Mouse (Mus musculus): Measurements from ENCODE around the gene Zfp418. TPM values are rescaled to one million over a fixed set of nuclear protein-coding genes. Genes with fewer than 3 reads are reported as not detected.
"Not testable (repeated sequence)": the region's sequence is repeated elsewhere in the genome, so short reads cannot be mapped to it uniquely, and the experiment has no call there.

The Zfp418 gene
- polyA plus RNA-seq, 1 experiment from 2014 or later: 0.30 TPM

DNA sequence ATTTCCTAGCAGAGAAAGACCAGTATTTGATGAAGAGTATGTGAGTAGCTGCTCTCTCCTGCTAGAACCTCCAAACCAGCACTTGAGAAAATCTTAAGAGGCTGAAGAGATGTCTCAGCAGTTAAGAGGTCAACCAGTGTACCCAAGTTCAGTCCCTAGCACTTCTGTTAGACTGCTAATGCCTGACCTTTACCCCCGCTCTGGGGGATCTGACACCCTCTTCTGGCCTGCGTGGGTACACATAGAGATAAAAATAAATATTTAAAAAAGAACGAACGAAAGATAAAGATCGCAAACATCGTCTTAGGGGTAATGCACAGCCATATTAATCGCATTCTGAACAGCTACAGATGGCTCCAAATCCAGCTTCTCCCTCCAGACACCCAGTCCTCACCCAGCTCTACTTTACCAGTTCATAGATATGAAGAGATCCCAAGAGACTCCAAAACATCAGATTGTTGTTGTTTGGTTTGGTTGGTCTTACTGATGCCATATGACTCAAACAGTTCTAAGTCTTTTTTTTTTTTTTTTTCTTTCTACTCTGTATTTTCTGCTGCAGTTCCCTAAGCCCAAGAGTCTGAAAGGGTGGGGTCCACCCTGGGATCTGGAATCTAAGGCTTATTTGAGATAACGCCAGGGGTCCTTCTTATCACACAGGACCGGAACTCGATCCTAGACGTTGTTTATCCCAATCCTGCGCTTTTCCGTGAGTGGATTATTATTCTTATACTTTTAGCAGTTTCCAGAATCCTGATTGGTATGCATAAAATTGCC, 16.5 kb downstream of the Zfp418 start:
- ATAC-seq (ENCODE audit: low read depth): peak; percentile 33
- peaks cover 5% of the 10 kb centered on the region; the same call in 1 of the 2 replicates for H3K4me1 ChIP-seq (ENCODE audit: control insufficient read depth, low read depth, low read length)
- no peak overlapping the region for H3K27ac ChIP-seq (ENCODE audit: low read length)
- H3K4me2 ChIP-seq (ENCODE audit: low read depth, low read length): peak overlapping the region; percentile 61
- H3K36me3 ChIP-seq (ENCODE audit: control insufficient read depth, insufficient read depth): no peaks in the 10 kb centered on the region
- H3K27me3 ChIP-seq (ENCODE audit: control insufficient read depth, insufficient read depth, low read depth, low read length): no peaks in the 10 kb centered on the region
- no peaks in the 10 kb centered on the region for H3K9me3 ChIP-seq (replicated peaks; ENCODE audit: control insufficient read depth, low read length)
- H3K9ac ChIP-seq (ENCODE audit: low read depth, low read length): no peak overlapping the region; the same call in 1 of the 2 replicates
- WGBS (ENCODE audit: insufficient replicate concordance): 16% methylated on average over 13 of the region's 13 CpGs
- H3K4me3 ChIP-seq (ENCODE audit: low read depth, low read length): peak overlapping the region; percentile 63

DNA sequence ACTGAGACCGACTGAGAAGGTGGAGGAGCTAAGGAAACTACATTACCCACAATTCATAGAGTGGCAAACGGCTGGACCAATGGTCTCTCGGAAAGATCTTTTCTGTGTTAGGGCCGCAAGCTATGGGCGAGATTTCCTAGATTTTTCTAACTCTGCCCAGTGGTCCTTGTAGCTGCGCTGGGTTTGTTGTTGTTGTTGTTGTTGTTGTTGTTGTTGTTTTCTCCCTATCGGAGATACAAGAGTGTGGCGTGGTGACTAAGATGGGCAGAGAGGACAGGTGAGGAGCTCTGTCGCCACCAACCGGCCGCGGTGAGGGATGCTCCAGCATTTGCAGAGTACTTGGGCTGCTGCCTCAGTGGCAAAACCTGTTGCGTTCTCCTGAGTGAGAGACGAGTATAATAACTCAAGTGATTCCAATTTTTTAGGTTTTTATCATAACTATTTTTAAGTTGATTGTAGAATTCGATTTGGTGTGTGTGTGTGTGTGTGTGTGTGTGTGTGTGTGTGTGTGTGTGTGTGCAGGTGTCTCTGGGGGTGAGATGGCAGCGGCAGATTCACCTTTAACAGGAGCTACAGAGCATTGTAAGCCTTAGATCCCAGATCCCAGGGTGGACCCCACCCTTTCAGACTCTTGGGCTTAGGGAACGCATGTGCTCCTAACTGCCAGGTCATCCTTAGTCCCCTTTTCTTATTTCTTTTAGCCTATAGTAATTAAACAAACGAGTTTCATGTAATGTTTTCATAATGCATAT, 17.2 kb downstream of the Zfp418 start:
- H3K27ac ChIP-seq (ENCODE audit: low read length): no peak overlapping the region
- no peak overlapping the region; the same call in 1 of the 2 replicates for H3K9ac ChIP-seq (ENCODE audit: low read depth, low read length)
- H3K27me3 ChIP-seq (ENCODE audit: control insufficient read depth, insufficient read depth, low read depth, low read length): no peaks in the 10 kb centered on the region
- peak; percentile 89 for ATAC-seq (ENCODE audit: low read depth)
- 6% methylated on average over 18 of the region's 18 CpGs for WGBS (ENCODE audit: insufficient replicate concordance)
- peak overlapping the region; percentile 63 for H3K4me3 ChIP-seq (ENCODE audit: low read depth, low read length)
- no peaks in the 10 kb centered on the region for H3K9me3 ChIP-seq (replicated peaks; ENCODE audit: control insufficient read depth, low read length)
- H3K4me1 ChIP-seq (ENCODE audit: control insufficient read depth, low read depth, low read length): peaks cover 5% of the 10 kb centered on the region; the same call in 1 of the 2 replicates
- H3K36me3 ChIP-seq (ENCODE audit: control insufficient read depth, insufficient read depth): no peaks in the 10 kb centered on the region
- H3K4me2 ChIP-seq (ENCODE audit: low read depth, low read length): peak overlapping the region; percentile 61

DNA sequence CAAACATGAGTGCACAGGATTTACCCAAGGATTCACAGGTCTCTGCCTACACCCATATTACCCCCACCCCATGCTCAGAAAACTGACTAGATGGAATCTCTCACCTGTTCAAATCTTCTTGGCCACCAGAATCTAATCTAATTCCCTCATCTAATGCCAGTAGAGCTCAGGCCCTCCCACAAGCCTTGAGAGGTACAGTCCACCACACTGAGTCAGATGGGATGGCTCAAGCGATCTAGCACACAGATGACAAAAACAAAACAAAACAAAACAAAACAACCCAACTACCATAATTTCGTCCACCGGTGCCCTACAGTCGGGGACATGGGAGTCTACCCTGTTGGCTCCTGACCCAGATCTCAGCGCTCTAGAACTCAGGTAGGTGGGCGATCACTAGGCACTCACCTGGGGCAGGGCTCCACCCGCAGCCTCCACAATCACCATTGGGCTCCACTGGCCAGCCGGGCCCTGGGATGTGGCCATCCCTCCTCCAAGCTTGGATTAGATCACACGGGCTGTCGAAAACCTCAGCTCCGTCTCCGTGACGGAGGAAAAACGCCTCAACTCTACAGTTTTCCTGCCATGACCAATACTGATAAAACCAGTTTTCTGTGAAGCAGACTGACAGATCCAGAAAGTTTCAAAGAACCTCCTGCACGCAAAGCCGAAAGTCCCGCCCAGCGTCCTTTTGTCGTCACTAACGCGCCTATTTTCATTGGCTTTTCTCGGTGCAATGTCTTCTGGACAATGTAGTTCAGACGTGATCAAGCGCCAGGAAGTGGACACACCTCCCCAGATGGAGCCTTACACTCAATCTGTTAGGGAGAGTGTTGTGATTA, 38.4 kb downstream of the Zfp418 start, which contains the start of gene Zfp772:
Zfp772 (minus strand) TSS at position 686 of the 839 bp plus-strand sequence.
- not testable (repeated sequence) for H3K9me3 ChIP-seq (replicated peaks; ENCODE audit: control insufficient read depth, low read length); H3K4me1 ChIP-seq (ENCODE audit: control insufficient read depth, low read depth, low read length); H3K27me3 ChIP-seq (ENCODE audit: control insufficient read depth, insufficient read depth, low read depth, low read length); H3K27ac ChIP-seq (ENCODE audit: low read length); H3K36me3 ChIP-seq (ENCODE audit: control insufficient read depth, insufficient read depth); ATAC-seq (ENCODE audit: low read depth)
- Histone ChIP-seq H3K4me3 (ENCODE audit: low read depth, low read length) (peak within 1 kb of the TSS; percentile 57), H3K4me2 (ENCODE audit: low read depth, low read length) (peak within 1 kb of the TSS; percentile 64), H3K9ac (ENCODE audit: low read depth, low read length) (peak within 1 kb of the TSS; percentile 41)
- 2% methylated on average over 23 of the region's 24 CpGs for WGBS (ENCODE audit: insufficient replicate concordance)

Other genes starting within 250 kb of the Zfp418 start
- gene Aurkc, start 176.0 kb upstream of the Zfp418 start, polyA plus RNA-seq (2015; fragmentation: Nextera tagmentation; extraction: Ambion mirVana): not detected in 2 replicates
- 4.2 TPM in 2 replicates for gene Zfp954, start 49.8 kb upstream of the Zfp418 start, polyA plus RNA-seq (2015; fragmentation: Nextera tagmentation; extraction: Ambion mirVana)
- gene Zfp773, start 34.6 kb upstream of the Zfp418 start, polyA plus RNA-seq (2015; fragmentation: Nextera tagmentation; extraction: Ambion mirVana): 0.32 and 0.35 TPM in 2 replicates
- 1.1 and 1.2 TPM in 2 replicates for gene Zfp772, start 38.7 kb downstream of the Zfp418 start, polyA plus RNA-seq (2015; fragmentation: Nextera tagmentation; extraction: Ambion mirVana)
- 0.21 TPM in 1 of 2 replicates, not detected in the other for gene Vmn2r29, start 76.0 kb downstream of the Zfp418 start, polyA plus RNA-seq (2015; fragmentation: Nextera tagmentation; extraction: Ambion mirVana)
- gene Gm45844, start 107.0 kb downstream of the Zfp418 start, polyA plus RNA-seq (2015; fragmentation: Nextera tagmentation; extraction: Ambion mirVana): 0.69 and 0.79 TPM in 2 replicates
- gene Clcn4, start 129.5 kb downstream of the Zfp418 start, polyA plus RNA-seq (2015; fragmentation: Nextera tagmentation; extraction: Ambion mirVana): 12.8 and 13.2 TPM in 2 replicates
- gene Vmn2r30, start 166.3 kb downstream of the Zfp418 start, polyA plus RNA-seq (2015; fragmentation: Nextera tagmentation; extraction: Ambion mirVana): not detected in 2 replicates
- gene Gm45783, start 203.2 kb downstream of the Zfp418 start, polyA plus RNA-seq (2015; fragmentation: Nextera tagmentation; extraction: Ambion mirVana): not detected in 2 replicates
- gene Vmn2r31, start 228.4 kb downstream of the Zfp418 start, polyA plus RNA-seq (2015; fragmentation: Nextera tagmentation; extraction: Ambion mirVana): not detected in 2 replicates

Data from liver, embryonic 16.5 days (tissue).